Mouse (Mus musculus) stomach, postnatal 0 days (tissue): Measurements from ENCODE around the gene Slc2a1.

Experiments
- CTCF ChIP-seq: IDR thresholded peaks from 2 replicates; pipeline ENCODE4 v1.5.1; 2016; ENCODE audit warnings: antibody characterized with exemption, low read depth, mild to moderate bottlenecking, moderate library complexity
- EP300 ChIP-seq: optimal IDR thresholded peaks from 2 replicates; pipeline ENCODE3; 2016; ENCODE audit warnings: antibody characterized with exemption

DNA sequence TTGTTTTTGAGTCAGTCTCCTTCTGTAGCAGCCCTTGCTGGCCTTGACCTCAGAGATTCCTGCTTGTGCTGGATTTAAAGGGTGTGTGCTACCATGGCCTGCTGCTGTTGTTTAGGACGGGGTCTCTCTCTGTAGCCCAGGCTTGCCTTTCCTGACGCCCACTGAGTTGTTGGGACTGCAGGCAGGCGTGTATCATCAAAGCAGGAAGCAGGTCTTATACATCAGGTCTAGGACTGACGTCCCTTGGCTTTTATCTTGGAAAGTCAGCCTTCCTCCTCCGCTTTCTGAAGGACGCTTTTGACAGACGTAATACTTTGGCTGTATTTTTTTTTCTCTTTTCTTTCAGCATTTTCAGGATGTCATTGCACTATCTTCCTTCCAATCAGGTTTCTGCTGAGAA lies 57.4 kb downstream of the Slc2a1 start:
- TF ChIP-seq EP300: no peak
- no peak for TF ChIP-seq CTCF
